Mouse (Mus musculus): ENCODE measurements at regions not wholly inside any gene's neighbourhood (a gene's known extent, or its start where the extent isn't known, plus 50 kb on each side); places are given as distances from the start of the nearest gene placed in this dataset.

DNA sequence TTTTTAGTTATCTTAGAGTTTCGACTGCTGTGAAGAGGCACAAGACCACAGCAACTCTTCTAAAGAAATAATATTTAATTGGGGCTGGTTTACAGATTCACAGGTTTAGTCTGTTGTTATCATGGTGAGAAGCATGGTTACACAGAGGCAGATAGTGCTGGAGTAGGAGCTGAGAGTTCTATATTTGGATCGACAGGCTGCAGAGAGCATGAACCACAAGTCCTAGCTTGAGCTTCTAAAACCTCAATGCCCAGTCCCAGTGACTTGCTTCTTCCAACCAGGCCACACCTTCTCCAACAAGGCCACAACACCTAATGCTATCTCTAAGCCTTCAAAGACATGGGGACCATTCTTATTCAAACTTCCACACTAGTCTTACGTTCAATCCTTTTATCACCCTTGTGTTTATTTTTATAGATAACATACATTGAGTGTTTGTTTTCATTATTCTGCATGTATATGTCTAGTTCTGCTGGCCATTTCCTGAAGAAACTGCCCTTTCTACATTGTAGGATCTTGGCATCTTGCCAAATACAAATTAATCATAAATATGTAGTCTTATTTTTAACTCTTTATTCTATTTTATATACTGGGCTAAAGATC is 452.8 kb upstream of the Dmac1 start:
- no peak for ATAC-seq (ENCODE audit: low read depth)

DNA sequence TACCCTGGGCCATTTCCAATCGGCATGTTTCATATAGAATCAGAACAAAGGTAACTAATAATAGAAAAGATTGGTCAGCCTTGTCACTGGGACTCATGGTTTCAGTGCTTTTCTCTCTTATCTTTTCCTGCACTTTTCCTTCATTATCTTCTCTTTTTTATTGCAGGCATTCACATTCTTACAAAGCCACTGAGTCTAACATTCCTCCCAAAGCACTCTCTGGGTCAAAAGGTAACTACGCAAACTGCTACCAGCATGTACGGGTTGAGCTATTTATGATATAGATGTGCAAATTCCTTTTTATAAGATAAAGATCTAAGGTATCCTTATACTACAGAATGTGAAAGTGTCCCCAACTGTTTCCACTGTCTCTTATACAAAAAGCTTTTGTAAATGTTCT is 436.5 kb upstream of the Dmac1 start:
- Histone ChIP-seq H3K4me1 (replicated peaks) (no peaks in the 10 kb centered on the region), H3K4me2 (no peak overlapping the region), H3K27me3 (no peaks in the 10 kb centered on the region), H3K36me3 (no peaks in the 10 kb centered on the region), H3K4me3 (replicated peaks) (no peak overlapping the region), H3K9me3 (replicated peaks) (no peaks in the 10 kb centered on the region), H3K27ac (no peak overlapping the region), H3K9ac (no peak overlapping the region)
- no peak for ATAC-seq (ENCODE audit: low read depth)
- DNase-seq = no peak
- 58% methylated on average over 3 of the region's 3 CpGs for WGBS (ENCODE audit: insufficient replicate concordance)

More for the DNA sequence above, 452.8 kb upstream of the Dmac1 start:
- Histone ChIP-seq H3K4me1 (replicated peaks) (no peaks in the 10 kb centered on the region), H3K4me2 (no peak overlapping the region), H3K36me3 (no peaks in the 10 kb centered on the region), H3K27ac (no peak overlapping the region), H3K9ac (no peak overlapping the region), H3K4me3 (replicated peaks) (no peak overlapping the region), H3K27me3 (no peaks in the 10 kb centered on the region), H3K9me3 (replicated peaks) (no peaks in the 10 kb centered on the region)
- WGBS (ENCODE audit: insufficient replicate concordance) = 49% methylated on average over 3 of the region's 3 CpGs
- no peak for DNase-seq

DNA sequence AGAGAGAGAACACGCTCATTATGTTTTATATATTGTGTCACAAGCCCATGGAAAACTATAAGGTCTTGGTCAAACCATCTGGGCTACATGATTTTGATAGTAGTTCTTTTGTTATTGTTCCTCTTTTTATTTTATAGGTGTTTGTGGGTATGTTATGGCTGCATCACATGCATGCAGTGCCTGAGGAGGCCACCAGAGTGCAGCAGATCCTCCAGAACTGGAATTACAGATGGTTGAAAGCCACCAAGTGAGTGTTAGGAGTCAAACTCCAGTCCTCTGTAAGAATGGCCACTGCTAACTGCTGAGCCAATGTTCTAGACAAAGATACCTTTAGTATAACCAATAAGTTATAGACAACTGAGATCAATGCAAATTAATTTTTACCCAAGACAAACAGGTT is 435.9 kb upstream of the Dmac1 start:
- ATAC-seq (ENCODE audit: low read depth) = no peak
- Histone ChIP-seq H3K4me2 (no peak overlapping the region), H3K27ac (no peak overlapping the region), H3K36me3 (no peaks in the 10 kb centered on the region), H3K4me3 (replicated peaks) (no peak overlapping the region), H3K27me3 (no peaks in the 10 kb centered on the region), H3K9me3 (replicated peaks) (no peaks in the 10 kb centered on the region), H3K4me1 (replicated peaks) (no peaks in the 10 kb centered on the region), H3K9ac (no peak overlapping the region)
- 55% methylated on average over 1 of the region's 1 CpGs for WGBS (ENCODE audit: insufficient replicate concordance)
- DNase-seq = no peak

DNA sequence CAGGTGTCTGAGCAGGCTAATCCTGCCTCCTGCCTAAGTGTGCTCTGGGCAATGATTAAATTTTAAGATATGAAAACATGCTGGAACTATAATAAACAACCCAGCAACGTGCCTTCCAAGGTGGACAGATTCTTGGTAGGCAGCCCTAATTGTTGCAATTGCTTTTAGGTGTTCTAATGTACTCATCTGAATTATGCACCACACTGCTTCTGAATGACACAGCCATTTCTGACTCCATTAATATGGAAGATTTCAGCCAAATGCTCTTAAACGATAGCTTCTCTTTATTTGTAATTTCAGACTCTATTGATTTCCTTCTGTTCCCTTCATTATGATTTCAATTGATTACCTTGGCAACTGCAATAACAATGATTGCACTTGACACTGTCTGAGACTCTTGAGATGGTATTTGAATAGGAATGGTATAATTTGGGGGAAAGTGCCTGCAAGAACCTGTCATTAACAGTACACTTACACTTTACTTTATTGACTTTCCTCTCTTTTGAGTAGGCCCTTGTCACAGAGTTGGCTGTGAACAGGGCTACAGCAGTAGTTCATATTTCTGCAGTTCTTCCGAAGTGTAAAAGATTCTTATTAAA is 422.8 kb upstream of the Dmac1 start:
- Histone ChIP-seq H3K4me2 (no peak overlapping the region), H3K27me3 (no peaks in the 10 kb centered on the region), H3K27ac (no peak overlapping the region), H3K9ac (no peak overlapping the region), H3K36me3 (no peaks in the 10 kb centered on the region), H3K9me3 (replicated peaks) (no peaks in the 10 kb centered on the region), H3K4me1 (replicated peaks) (no peaks in the 10 kb centered on the region), H3K4me3 (replicated peaks) (no peak overlapping the region)
- no peak for DNase-seq
- no peak for ATAC-seq (ENCODE audit: low read depth)
- WGBS (ENCODE audit: insufficient replicate concordance) = 53% methylated on average over 3 of the region's 3 CpGs

DNA sequence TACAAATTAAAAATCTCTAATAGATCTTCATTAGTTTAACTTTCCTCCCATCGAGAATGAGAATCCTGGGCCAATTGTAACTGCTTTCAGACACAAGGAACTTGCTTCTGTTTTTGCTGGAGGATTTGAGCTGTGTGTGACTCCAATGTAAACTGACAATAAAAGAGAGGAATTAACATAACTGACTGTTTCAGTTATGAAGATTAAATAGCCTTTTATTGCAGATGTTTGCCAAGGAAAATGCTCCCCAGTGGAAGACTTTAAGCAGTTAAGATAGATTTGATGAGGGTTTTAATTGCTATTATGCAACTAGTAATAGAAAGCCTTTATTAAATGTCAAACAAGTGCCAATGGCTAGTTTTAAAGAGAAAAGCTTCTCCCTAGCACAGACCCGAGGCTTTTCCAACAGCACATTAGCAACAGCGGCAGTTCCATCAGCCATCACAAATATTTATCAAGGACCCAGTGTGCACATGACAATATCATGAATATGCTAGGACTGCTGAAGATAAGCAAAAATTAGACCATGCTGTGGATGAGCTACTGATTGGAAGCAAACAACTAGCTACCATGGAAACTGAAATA is 398.6 kb upstream of the Dmac1 start:
- no peaks in the 10 kb centered on the region for H3K9me3 ChIP-seq (replicated peaks)
- 56% methylated on average over 3 of the region's 3 CpGs for WGBS (ENCODE audit: insufficient replicate concordance)

DNA sequence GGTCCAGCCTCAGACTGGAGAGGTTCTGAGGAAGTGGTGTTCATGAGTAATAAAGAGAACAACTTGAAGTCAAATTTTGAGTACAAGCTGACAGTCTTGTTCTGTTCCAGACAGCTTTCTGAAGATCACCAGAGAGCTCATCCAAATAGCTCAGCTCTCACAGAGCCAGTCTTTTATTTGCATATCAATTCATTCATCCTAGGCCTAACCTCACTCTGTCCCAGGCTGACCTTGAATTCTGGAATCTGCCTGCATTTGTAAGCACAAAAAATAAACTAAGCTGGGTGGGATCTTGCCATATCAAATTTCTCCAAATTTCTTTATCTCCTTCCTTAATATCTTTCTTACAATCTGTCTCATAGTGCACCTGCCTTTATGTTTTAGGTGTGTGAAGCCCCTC is 362.9 kb upstream of the Dmac1 start:
- no peaks in the 10 kb centered on the region for H3K9me3 ChIP-seq (replicated peaks)
- H3K9ac ChIP-seq = no peak overlapping the region
- no peaks in the 10 kb centered on the region for H3K27me3 ChIP-seq
- H3K4me1 ChIP-seq (replicated peaks) = no peaks in the 10 kb centered on the region
- H3K4me2 ChIP-seq = no peak overlapping the region
- ATAC-seq (ENCODE audit: low read depth) = no peak
- no peak overlapping the region for H3K27ac ChIP-seq
- no peak for DNase-seq
- H3K36me3 ChIP-seq = no peaks in the 10 kb centered on the region
- no peak overlapping the region for H3K4me3 ChIP-seq (replicated peaks)

More for the DNA sequence above, 398.6 kb upstream of the Dmac1 start:
- H3K27ac ChIP-seq = no peak overlapping the region
- H3K27me3 ChIP-seq = no peaks in the 10 kb centered on the region
- ATAC-seq (ENCODE audit: low read depth) (no peak), DNase-seq (no peak)
- no peak overlapping the region for H3K4me3 ChIP-seq (replicated peaks)
- no peak overlapping the region for H3K9ac ChIP-seq
- H3K4me2 ChIP-seq = no peak overlapping the region
- H3K4me1 ChIP-seq (replicated peaks) = no peaks in the 10 kb centered on the region
- no peaks in the 10 kb centered on the region for H3K36me3 ChIP-seq

DNA sequence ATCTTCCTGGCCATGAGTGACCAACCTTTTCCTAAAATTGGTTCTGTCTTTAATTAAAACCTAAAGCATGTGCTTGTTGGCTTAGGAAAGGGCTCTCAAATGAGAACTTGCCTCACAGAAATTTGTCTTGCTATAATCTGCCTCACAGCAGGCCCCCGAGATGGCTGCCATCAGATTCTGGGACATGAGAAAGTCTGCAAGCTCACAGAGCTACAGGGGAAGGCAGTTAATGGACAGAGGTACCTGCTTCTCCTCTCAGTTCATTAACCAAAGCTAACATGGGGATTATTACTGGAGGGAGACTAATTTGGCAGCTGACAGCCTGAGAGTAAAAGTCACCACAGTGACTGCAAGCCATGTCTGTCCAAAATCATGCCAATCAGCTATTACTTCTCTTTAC is 358.5 kb upstream of the Dmac1 start:
- ATAC-seq (ENCODE audit: low read depth) (no peak), DNase-seq (no peak)
- WGBS (ENCODE audit: insufficient replicate concordance) = 63% methylated on average over 1 of the region's 1 CpGs

DNA sequence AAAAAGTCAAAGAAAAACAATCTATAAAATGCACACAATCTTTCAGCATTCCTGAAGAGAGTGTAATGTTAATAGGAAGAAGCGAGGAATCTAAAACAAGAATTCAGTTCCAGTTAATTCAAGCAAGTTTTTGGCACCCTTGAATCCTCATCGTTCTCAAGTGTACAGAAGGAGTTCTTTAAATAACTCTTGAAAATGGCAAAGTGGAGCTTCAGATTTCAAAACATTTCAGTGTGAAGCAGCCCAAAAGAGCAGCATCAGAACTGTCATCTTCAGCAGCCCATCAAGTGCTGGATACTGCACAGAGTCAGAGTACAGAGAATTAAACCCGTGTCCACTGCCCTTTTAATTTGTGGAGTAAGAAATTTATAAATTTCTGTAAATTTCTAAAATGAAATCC is 311.8 kb upstream of the Dmac1 start:
- no peaks in the 10 kb centered on the region for H3K36me3 ChIP-seq
- H3K4me1 ChIP-seq (replicated peaks) = no peaks in the 10 kb centered on the region
- 66% methylated on average over 3 of the region's 3 CpGs for WGBS (ENCODE audit: insufficient replicate concordance)
- no peaks in the 10 kb centered on the region for H3K27me3 ChIP-seq
- H3K27ac ChIP-seq = no peak overlapping the region
- no peak overlapping the region for H3K4me3 ChIP-seq (replicated peaks)
- no peak overlapping the region for H3K9ac ChIP-seq
- no peak overlapping the region for H3K4me2 ChIP-seq
- no peaks in the 10 kb centered on the region for H3K9me3 ChIP-seq (replicated peaks)
- ATAC-seq (ENCODE audit: low read depth) (no peak), DNase-seq (no peak)

More for the DNA sequence above, 358.5 kb upstream of the Dmac1 start:
- H3K9me3 ChIP-seq (replicated peaks) = no peaks in the 10 kb centered on the region
- no peak overlapping the region for H3K27ac ChIP-seq
- H3K27me3 ChIP-seq = no peaks in the 10 kb centered on the region
- H3K4me1 ChIP-seq (replicated peaks) = no peaks in the 10 kb centered on the region
- no peak overlapping the region for H3K9ac ChIP-seq
- no peaks in the 10 kb centered on the region for H3K36me3 ChIP-seq
- H3K4me2 ChIP-seq = no peak overlapping the region
- H3K4me3 ChIP-seq (replicated peaks) = no peak overlapping the region

DNA sequence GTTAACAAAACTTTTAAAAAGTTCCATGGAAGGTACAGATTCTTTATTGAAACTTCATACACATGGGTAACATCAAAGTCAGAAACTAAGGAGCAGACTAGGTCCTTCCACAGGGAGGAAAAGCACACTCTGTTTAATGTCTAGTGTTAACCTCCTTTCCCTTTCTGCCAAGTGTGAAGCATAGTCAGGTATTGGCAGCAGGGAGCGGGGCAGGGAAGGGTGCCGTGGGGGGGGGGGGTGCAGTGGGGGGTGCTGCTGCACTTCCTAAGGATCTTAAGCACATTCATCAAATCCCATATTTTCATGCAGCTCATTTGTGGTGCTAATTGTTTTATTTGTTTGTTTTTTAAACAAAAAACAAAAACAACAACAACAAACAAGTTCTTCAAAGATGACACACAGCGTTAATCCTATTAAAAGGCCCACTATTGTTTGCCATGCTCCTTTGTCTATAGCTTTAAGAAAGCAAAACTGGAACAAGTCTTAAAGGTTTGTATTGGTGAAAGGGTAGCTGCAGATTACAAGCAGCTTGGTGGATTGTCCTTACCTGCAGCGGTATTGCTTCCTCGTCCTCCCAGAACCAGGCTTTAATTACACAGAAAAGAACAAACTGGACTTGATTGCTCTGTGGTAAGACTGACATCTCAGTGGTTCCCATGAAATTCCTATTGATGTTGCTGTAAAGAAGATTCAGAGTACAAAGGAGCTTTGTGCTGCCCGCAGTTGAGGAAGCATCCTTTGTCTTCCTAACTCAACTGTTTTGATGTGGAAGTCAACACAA is 310.2 kb upstream of the Dmac1 start:
- WGBS (ENCODE audit: insufficient replicate concordance) = 68% methylated on average over 6 of the region's 6 CpGs
- Histone ChIP-seq H3K4me3 (replicated peaks) (no peak overlapping the region), H3K9me3 (replicated peaks) (no peaks in the 10 kb centered on the region), H3K36me3 (no peaks in the 10 kb centered on the region), H3K27ac (no peak overlapping the region), H3K4me2 (no peak overlapping the region), H3K9ac (no peak overlapping the region), H3K27me3 (no peaks in the 10 kb centered on the region), H3K4me1 (replicated peaks) (no peaks in the 10 kb centered on the region)
- ATAC-seq (ENCODE audit: low read depth) (no peak), DNase-seq (no peak)

DNA sequence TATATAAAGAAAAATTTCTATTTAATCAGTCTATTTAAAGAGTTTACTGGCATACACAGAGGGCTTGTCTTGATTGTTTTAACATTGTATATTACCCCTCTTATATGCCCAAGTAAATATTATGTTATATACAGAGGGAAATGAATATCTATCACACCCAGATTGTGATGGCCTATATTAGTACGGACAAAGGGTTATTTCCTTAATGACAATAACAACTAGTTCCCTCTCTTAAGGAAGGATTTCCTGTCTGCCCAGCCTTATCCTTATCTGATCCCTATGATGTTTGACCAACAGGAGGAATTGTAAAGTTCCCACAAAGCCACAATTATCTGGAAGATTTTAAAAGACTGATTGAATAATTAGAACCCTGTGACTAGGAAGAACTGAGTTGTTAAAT is 301.8 kb upstream of the Dmac1 start:
- H3K27ac ChIP-seq = no peak overlapping the region
- no peak overlapping the region for H3K4me2 ChIP-seq
- H3K9me3 ChIP-seq (replicated peaks) = no peaks in the 10 kb centered on the region
- H3K4me3 ChIP-seq (replicated peaks) = no peak overlapping the region
- no peaks in the 10 kb centered on the region for H3K36me3 ChIP-seq
- WGBS (ENCODE audit: insufficient replicate concordance) = 54% methylated on average over 1 of the region's 1 CpGs
- no peaks in the 10 kb centered on the region for H3K27me3 ChIP-seq
- no peak overlapping the region for H3K9ac ChIP-seq
- ATAC-seq (ENCODE audit: low read depth) (no peak), DNase-seq (no peak)
- no peaks in the 10 kb centered on the region for H3K4me1 ChIP-seq (replicated peaks)

DNA sequence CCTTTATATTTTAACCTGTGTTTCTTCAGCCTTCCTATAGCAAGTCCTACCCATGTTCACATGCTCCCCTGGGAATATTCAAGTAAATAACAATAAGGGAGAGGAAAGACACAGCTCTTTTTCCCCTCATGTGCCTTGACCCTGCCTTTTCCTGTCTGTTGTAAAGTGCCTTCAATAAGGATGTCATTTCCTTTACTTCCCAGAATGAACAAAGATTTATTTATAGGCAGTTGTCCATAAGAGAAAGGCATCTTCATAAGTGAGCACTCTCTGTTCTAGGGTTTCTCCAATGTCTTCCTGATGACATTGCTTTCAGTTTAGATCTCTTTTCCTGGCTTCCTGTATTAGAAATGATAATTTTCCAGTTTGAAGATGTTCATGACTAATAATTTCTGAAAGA is 294.5 kb upstream of the Dmac1 start:
- no peak overlapping the region for H3K9ac ChIP-seq
- no peak for DNase-seq
- H3K27me3 ChIP-seq = no peaks in the 10 kb centered on the region
- no peaks in the 10 kb centered on the region for H3K4me1 ChIP-seq (replicated peaks)
- H3K36me3 ChIP-seq = no peaks in the 10 kb centered on the region
- no peak overlapping the region for H3K4me2 ChIP-seq
- H3K4me3 ChIP-seq (replicated peaks) = no peak overlapping the region
- H3K27ac ChIP-seq = no peak overlapping the region
- no peaks in the 10 kb centered on the region for H3K9me3 ChIP-seq (replicated peaks)
- ATAC-seq (ENCODE audit: low read depth) = no peak

DNA sequence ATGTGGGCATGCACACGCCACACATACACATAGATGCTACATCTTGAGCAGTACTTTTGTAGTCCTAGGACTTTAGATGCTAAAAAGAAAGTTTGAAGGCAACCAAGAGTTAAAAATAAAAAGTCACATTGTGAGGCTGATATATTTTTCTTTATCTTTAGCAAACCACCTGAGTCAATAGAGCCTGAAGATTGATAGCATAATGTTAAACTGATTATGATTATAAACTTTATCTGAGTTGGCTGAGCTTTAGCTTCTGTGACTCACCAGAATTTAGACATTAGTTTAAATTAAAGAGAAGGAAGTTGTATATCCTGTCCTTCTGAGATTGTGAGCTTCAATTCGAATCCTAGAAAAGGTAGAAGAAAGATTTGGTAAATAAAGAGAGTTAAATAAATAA is 289.5 kb upstream of the Dmac1 start:
- WGBS (ENCODE audit: insufficient replicate concordance) = 54% methylated on average over 2 of the region's 2 CpGs
- Histone ChIP-seq H3K9ac (no peak overlapping the region), H3K4me3 (replicated peaks) (no peak overlapping the region), H3K27me3 (no peaks in the 10 kb centered on the region), H3K4me2 (no peak overlapping the region), H3K9me3 (replicated peaks) (no peaks in the 10 kb centered on the region), H3K27ac (no peak overlapping the region), H3K36me3 (no peaks in the 10 kb centered on the region), H3K4me1 (replicated peaks) (no peaks in the 10 kb centered on the region)
- ATAC-seq (ENCODE audit: low read depth) (no peak), DNase-seq (no peak)
